In the genomic region with DNA sequence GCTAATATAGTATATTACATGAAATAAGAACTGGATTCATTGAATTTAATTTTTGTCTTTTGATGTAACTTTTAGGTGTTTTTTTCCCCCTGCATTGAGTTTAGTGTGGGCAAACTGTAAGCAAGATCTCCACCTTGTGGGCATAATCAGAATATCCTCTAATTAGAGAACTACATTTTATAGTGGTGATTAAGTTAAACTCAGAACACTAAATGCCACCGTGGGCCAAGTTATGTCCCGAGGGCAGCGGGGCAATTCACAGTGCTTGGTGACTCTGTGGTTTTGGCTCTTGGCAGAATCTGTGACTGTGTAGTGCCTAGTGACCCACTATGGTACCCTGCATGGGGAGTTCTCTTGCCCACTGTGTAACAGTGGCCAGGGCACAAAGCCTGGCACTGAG, we compare ENCODE assay signal across 8 mouse cellular contexts. TPM values are rescaled to one million over a fixed set of nuclear protein-coding genes. Genes with fewer than 3 reads are reported as not detected.
A peak's percentile ranks its signal among the peaks of the same experiment; 100 is the strongest.
DNase-seq lines count a peak whose midpoint lies in the region; ATAC-seq and TF ChIP-seq lines count a peak whose summit lies in the region.

No protein-coding gene starts in this region.

- no peak overlapping the region for H3K4me3 ChIP-seq in heart, postnatal 0 days (ENCODE audit: low read depth, low read length)
- no peak overlapping the region for H3K4me3 ChIP-seq in thymus, adult 2 months (ENCODE audit: control insufficient read depth, insufficient read depth, low read length)

- 19% methylated on average over 3 of the region's 3 CpGs for WGBS in heart, postnatal 0 days
- WGBS in thymus, adult 2 months = 16% methylated on average over 3 of the region's 3 CpGs

- TF ChIP-seq POLR2A in thymus, adult 2 months (IDR thresholded peaks at IDR 0.05; ENCODE audit: control insufficient read depth, extremely low read depth, insufficient read depth, low read length, poor library complexity) = no peak

- peaks cover 3% of the 10 kb centered on the region; the same call in 1 of the 2 replicates for H3K4me1 ChIP-seq in heart, postnatal 0 days (ENCODE audit: control insufficient read depth, insufficient read depth)
- peaks cover 22% of the 10 kb centered on the region for H3K4me1 ChIP-seq in thymus, adult 2 months (replicated peaks; ENCODE audit: control insufficient read depth, insufficient read depth, low read length)

- H3K27me3 ChIP-seq in heart, postnatal 0 days (ENCODE audit: control insufficient read depth, insufficient read depth, low read length) = peaks cover 67% of the 10 kb centered on the region
- H3K27me3 ChIP-seq in thymus, adult 2 months (ENCODE audit: control insufficient read depth, insufficient read depth, low read length) = peaks cover 21% of the 10 kb centered on the region

- H3K27ac ChIP-seq in heart, postnatal 0 days (ENCODE audit: low read depth) = no peak overlapping the region
- no peak overlapping the region for H3K27ac ChIP-seq in thymus, adult 2 months (ENCODE audit: control insufficient read depth, insufficient read depth, low read length)

- H3K36me3 ChIP-seq in heart, postnatal 0 days (replicated peaks; ENCODE audit: control insufficient read depth, insufficient read depth, low read length) = no peaks in the 10 kb centered on the region
- no peaks in the 10 kb centered on the region for H3K36me3 ChIP-seq in thymus, adult 2 months (ENCODE audit: control insufficient read depth, insufficient read depth, low read length)

- TF ChIP-seq CTCF in heart, postnatal 0 days (IDR thresholded peaks at IDR 0.05; ENCODE audit: low read depth) = peak; percentile 66
- TF ChIP-seq CTCF in thymus, adult 2 months (IDR thresholded peaks at IDR 0.05; ENCODE audit: borderline replicate concordance, control insufficient read depth, extremely low read depth, insufficient read depth, low read length, poor library complexity) = 0 out of 2 replicates have a peak, but pooled peaks have one; percentile 29

- TF ChIP-seq EP300 in heart, postnatal 0 days (IDR thresholded peaks at IDR 0.05; ENCODE audit: low read depth) = no peak

- no peaks in the 10 kb centered on the region for H3K9me3 ChIP-seq in heart, postnatal 0 days (replicated peaks; ENCODE audit: control insufficient read depth, low read length)

- no peak overlapping the region for H3K9ac ChIP-seq in heart, postnatal 0 days (replicated peaks; ENCODE audit: low read depth, low read length)

- intact Hi-C loops in heart, postnatal 36 days (cut with DNase I) = loop anchor here (1.0 to 10.0 kb wide), 7 partner anchors 53 to 759 kb away; partner anchors contain the start of gene Ldlrad3

- no peak for DNase-seq in heart, postnatal 0 days (ENCODE audit: low spot score)
- DNase-seq in heart, postnatal 36 days = no peak
- peak; percentile 3 for DNase-seq in thymus, adult 2 months
- no peak for DNase-seq in thymus, adult 18-20 months
- peak; percentile 11 for DNase-seq in thymus, postnatal 4 days
- no peak for DNase-seq in layer of hippocampus, adult 8-10 months (ENCODE audit: low spot score in 2 of 2)

- no peak overlapping the region for H3K4me2 ChIP-seq in heart, postnatal 0 days (ENCODE audit: low read depth, low read length)

- ATAC-seq in heart, postnatal 0 days (ENCODE audit: insufficient read depth, low read depth) = no peak
- ATAC-seq in common myeloid progenitor, adult 5-6 weeks (replicated peaks; ENCODE audit: low read depth, poor library complexity, severe bottlenecking) = peak; percentile 62
- no peak for ATAC-seq in erythroid progenitor cell, adult 5-6 weeks (replicated peaks; ENCODE audit: low FRiP score, poor library complexity, severe bottlenecking)

RNA-seq across cellular contexts. Expression of gene Fjx1, which starts 1.1 kb away (rescaled TPM):
- total RNA-seq in heart, postnatal 0 days (2014; rRNA removed; ENCODE audit: low replicate concordance) = 2.7 and 7.1 TPM in 2 replicates
- 0.74 and 0.75 TPM in 2 replicates for polyA plus RNA-seq in heart, postnatal 0 days (2015; fragmentation: Nextera tagmentation; extraction: Ambion mirVana)
- under 1 TPM; 0.51 to 0.53 TPM for total RNA-seq in heart, postnatal 36 days (2021)
- polyA plus RNA-seq in thymus, adult 2 months (2012; rRNA removed) = 2.0 TPM in 2 replicates
- 0.10 and 0.23 TPM in 2 replicates for total RNA-seq in common myeloid progenitor, adult 5-6 weeks (2017)
- 10 to 100 TPM; 45.0 to 47.7 (median 46.3) TPM for total RNA-seq in layer of hippocampus, adult 8-10 months (2022)
- not detected in 2 replicates for total RNA-seq in erythroid progenitor cell, adult 5-6 weeks (2015; ENCODE audit: low replicate concordance)
- not detected in 2 replicates for total RNA-seq in erythroid progenitor cell, adult 5-6 weeks (2017; ENCODE audit: low replicate concordance)

RNA-seq across cellular contexts. Expression of gene Trim44, which starts 45.8 kb away (rescaled TPM):
- 23.0 and 29.5 TPM in 2 replicates for total RNA-seq in heart, postnatal 0 days (2014; rRNA removed; ENCODE audit: low replicate concordance)
- 9.9 and 10.9 TPM in 2 replicates for polyA plus RNA-seq in heart, postnatal 0 days (2015; fragmentation: Nextera tagmentation; extraction: Ambion mirVana)
- 10 to 100 TPM; 26.4 to 30.0 TPM for total RNA-seq in heart, postnatal 36 days (2021)
- 35.2 and 35.6 TPM in 2 replicates for polyA plus RNA-seq in thymus, adult 2 months (2012; rRNA removed)
- total RNA-seq in common myeloid progenitor, adult 5-6 weeks (2017) = 51.6 and 69.2 TPM in 2 replicates
- 100 to 1,000 TPM; 163 to 178 (median 170) TPM for total RNA-seq in layer of hippocampus, adult 8-10 months (2022)
- total RNA-seq in erythroid progenitor cell, adult 5-6 weeks (2015; ENCODE audit: low replicate concordance) = 25.2 and 26.3 TPM in 2 replicates
- total RNA-seq in erythroid progenitor cell, adult 5-6 weeks (2017; ENCODE audit: low replicate concordance) = 21.8 and 23.6 TPM in 2 replicates

Comparison
In these comparisons a context has a peak if more than half of its experiments do, and no peak if none do; other contexts are left out.
1. DNase-seq: peak in thymus, adult 2 months (single experiment) and thymus, postnatal 4 days (single experiment); none in heart, postnatal 0 days (single experiment), heart, postnatal 36 days (0 of 2), thymus, adult 18-20 months (0 of 2) and layer of hippocampus, adult 8-10 months (0 of 2).